Mouse (Mus musculus): ENCODE results near the gene Gm20388. TPM values are rescaled to one million over a fixed set of nuclear protein-coding genes. Genes with fewer than 3 reads are reported as not detected.

Gene Gm20388
- polyA plus RNA-seq, 1 experiment from 2014 or later, result not detected

- WGBS, result 83% methylated on average over 7 of the region's 7 CpGs
- H3K36me3 ChIP-seq, result peaks cover 5% of the 10 kb centered on the region; the same call in 1 of the 2 replicates
- no peak overlapping the region for H3K4me2 ChIP-seq (replicated peaks)
- no peak overlapping the region for H3K27ac ChIP-seq
- no peak overlapping the region for H3K4me3 ChIP-seq
- no peak overlapping the region for H3K9ac ChIP-seq
- 0 out of 2 replicates have a peak, but pooled peaks cover 4% of the 10 kb centered on the region for H3K9me3 ChIP-seq
- H3K27me3 ChIP-seq, result no peaks in the 10 kb centered on the region
- no peak for ATAC-seq (ENCODE audit: insufficient number of reproducible peaks, insufficient read depth, low FRiP score, low TSS enrichment)
- peaks cover 24% of the 10 kb centered on the region for H3K4me1 ChIP-seq
Observed at GRCm38 (mm10) chr8:124278956-124279689, 4368.5 kb downstream of the Gm20388 start.

GRCm38 (mm10) chr8:124279690-124279985, 4369.0 kb downstream of the Gm20388 start:
- WGBS, result 97% methylated on average over 5 of the region's 5 CpGs
- H3K27ac ChIP-seq, result no peak overlapping the region
- peaks cover 5% of the 10 kb centered on the region; the same call in 1 of the 2 replicates for H3K36me3 ChIP-seq
- H3K9ac ChIP-seq, result no peak overlapping the region
- H3K27me3 ChIP-seq, result no peaks in the 10 kb centered on the region
- H3K9me3 ChIP-seq, result 0 out of 2 replicates have a peak, but pooled peaks cover 4% of the 10 kb centered on the region
- peaks cover 27% of the 10 kb centered on the region for H3K4me1 ChIP-seq
- H3K4me3 ChIP-seq, result no peak overlapping the region
- H3K4me2 ChIP-seq (replicated peaks), result no peak overlapping the region
- ATAC-seq (ENCODE audit: insufficient number of reproducible peaks, insufficient read depth, low FRiP score, low TSS enrichment), result no peak

- ATAC-seq (ENCODE audit: insufficient number of reproducible peaks, insufficient read depth, low FRiP score, low TSS enrichment), result no peak
- H3K27ac ChIP-seq, result no peak overlapping the region
- WGBS, result 76% methylated on average over 11 of the region's 11 CpGs
- H3K4me2 ChIP-seq (replicated peaks), result no peak overlapping the region
- no peaks in the 10 kb centered on the region for H3K27me3 ChIP-seq
- no peaks in the 10 kb centered on the region for H3K9me3 ChIP-seq
- H3K4me3 ChIP-seq, result no peak overlapping the region
- peaks cover 46% of the 10 kb centered on the region for H3K4me1 ChIP-seq
- no peak overlapping the region for H3K9ac ChIP-seq
- no peaks in the 10 kb centered on the region for H3K36me3 ChIP-seq
Observed at GRCm38 (mm10) chr8:124281700-124282541, 4371.3 kb downstream of the Gm20388 start.

- Histone ChIP-seq H3K36me3 (no peaks in the 10 kb centered on the region), H3K4me3 (no peak overlapping the region), H3K4me1 (peaks cover 49% of the 10 kb centered on the region), H3K27me3 (no peaks in the 10 kb centered on the region), H3K27ac (peak overlapping the region; percentile 85), H3K4me2 (replicated peaks) (no peak overlapping the region), H3K9ac (no peak overlapping the region), H3K9me3 (no peaks in the 10 kb centered on the region)
- no peak for ATAC-seq (ENCODE audit: insufficient number of reproducible peaks, insufficient read depth, low FRiP score, low TSS enrichment)
- 73% methylated on average over 12 of the region's 12 CpGs for WGBS
Observed at GRCm38 (mm10) chr8:124282878-124283630, 4372.4 kb downstream of the Gm20388 start.

GRCm38 (mm10) chr8:124283644-124284332, 4373.1 kb downstream of the Gm20388 start:
- H3K4me1 ChIP-seq, result peaks cover 47% of the 10 kb centered on the region
- no peaks in the 10 kb centered on the region for H3K27me3 ChIP-seq
- 35% methylated on average over 11 of the region's 11 CpGs for WGBS
- ATAC-seq (ENCODE audit: insufficient number of reproducible peaks, insufficient read depth, low FRiP score, low TSS enrichment), result no peak; the same call in 1 of the 2 replicates
- peak overlapping the region; percentile 85 for H3K27ac ChIP-seq
- no peak overlapping the region for H3K4me2 ChIP-seq (replicated peaks)
- H3K4me3 ChIP-seq, result no peak overlapping the region
- no peaks in the 10 kb centered on the region for H3K9me3 ChIP-seq
- H3K9ac ChIP-seq, result no peak overlapping the region
- H3K36me3 ChIP-seq, result no peaks in the 10 kb centered on the region

GRCm38 (mm10) chr8:124284333-124284711, 4373.7 kb downstream of the Gm20388 start:
- peak; percentile 49 for ATAC-seq (ENCODE audit: insufficient number of reproducible peaks, insufficient read depth, low FRiP score, low TSS enrichment)

GRCm38 (mm10) chr8:124284984-124285576, 4374.4 kb downstream of the Gm20388 start:
- no peak overlapping the region for H3K4me2 ChIP-seq (replicated peaks)
- ATAC-seq (ENCODE audit: insufficient number of reproducible peaks, insufficient read depth, low FRiP score, low TSS enrichment), result no peak
- no peaks in the 10 kb centered on the region for H3K9me3 ChIP-seq
- peak overlapping the region; percentile 85 for H3K27ac ChIP-seq
- no peaks in the 10 kb centered on the region for H3K27me3 ChIP-seq
- no peak overlapping the region for H3K4me3 ChIP-seq
- whole genome bisulfite sequencing, result 45% methylated on average over 9 of the region's 9 CpGs
- peaks cover 47% of the 10 kb centered on the region for H3K4me1 ChIP-seq
- no peak overlapping the region for H3K9ac ChIP-seq
- H3K36me3 ChIP-seq, result no peaks in the 10 kb centered on the region

More at GRCm38 (mm10) chr8:124284333-124284711, 4373.7 kb downstream of the Gm20388 start:
- no peaks in the 10 kb centered on the region for H3K9me3 ChIP-seq
- no peaks in the 10 kb centered on the region for H3K27me3 ChIP-seq
- H3K36me3 ChIP-seq, result no peaks in the 10 kb centered on the region
- H3K9ac ChIP-seq, result no peak overlapping the region
- no peak overlapping the region for H3K4me3 ChIP-seq
- H3K27ac ChIP-seq, result peak overlapping the region; percentile 85
- no peak overlapping the region for H3K4me2 ChIP-seq (replicated peaks)
- peaks cover 46% of the 10 kb centered on the region for H3K4me1 ChIP-seq
- WGBS, result 4% methylated on average over 6 of the region's 6 CpGs

- WGBS, result 58% methylated on average over 4 of the region's 4 CpGs
- Histone ChIP-seq H3K36me3 (no peaks in the 10 kb centered on the region), H3K4me2 (replicated peaks) (no peak overlapping the region), H3K4me1 (peaks cover 48% of the 10 kb centered on the region), H3K27ac (peak overlapping the region; percentile 46; the same call in 1 of the 2 replicates), H3K9me3 (no peaks in the 10 kb centered on the region), H3K27me3 (no peaks in the 10 kb centered on the region), H3K4me3 (no peak overlapping the region), H3K9ac (no peak overlapping the region)
- ATAC-seq (ENCODE audit: insufficient number of reproducible peaks, insufficient read depth, low FRiP score, low TSS enrichment), result no peak
Observed at GRCm38 (mm10) chr8:124286461-124287124, 4376.0 kb downstream of the Gm20388 start.

GRCm38 (mm10) chr8:124288215-124288864, 4377.7 kb downstream of the Gm20388 start:
- Histone ChIP-seq H3K9ac (no peak overlapping the region), H3K27ac (no peak overlapping the region), H3K27me3 (no peaks in the 10 kb centered on the region), H3K4me1 (peaks cover 43% of the 10 kb centered on the region), H3K9me3 (no peaks in the 10 kb centered on the region), H3K4me2 (replicated peaks) (no peak overlapping the region), H3K4me3 (no peak overlapping the region), H3K36me3 (no peaks in the 10 kb centered on the region)
- no peak for ATAC-seq (ENCODE audit: insufficient number of reproducible peaks, insufficient read depth, low FRiP score, low TSS enrichment)
- 77% methylated on average over 4 of the region's 4 CpGs for WGBS

- peaks cover 42% of the 10 kb centered on the region for H3K4me1 ChIP-seq
- WGBS, result 88% methylated on average over 5 of the region's 5 CpGs
Observed at GRCm38 (mm10) chr8:124289481-124290050, 4378.9 kb downstream of the Gm20388 start.

More at GRCm38 (mm10) chr8:124289481-124290050, 4378.9 kb downstream of the Gm20388 start:
- no peaks in the 10 kb centered on the region for H3K27me3 ChIP-seq
- H3K4me3 ChIP-seq, result no peak overlapping the region
- H3K4me2 ChIP-seq (replicated peaks), result no peak overlapping the region
- no peak overlapping the region for H3K27ac ChIP-seq
- H3K9ac ChIP-seq, result no peak overlapping the region
- no peak for ATAC-seq (ENCODE audit: insufficient number of reproducible peaks, insufficient read depth, low FRiP score, low TSS enrichment)
- H3K9me3 ChIP-seq, result no peaks in the 10 kb centered on the region
- no peaks in the 10 kb centered on the region for H3K36me3 ChIP-seq
